Mouse (Mus musculus) spleen, adult 2 months (tissue): ENCODE measurements around the gene Cpm.

Experiments used
- CTCF ChIP-seq: fragments of 200-500 bp; IDR thresholded peaks from 2 replicates; pipeline ENCODE4 v1.5.1; 2011; ENCODE audit warnings: mild to moderate bottlenecking, inconsistent platforms; ENCODE audit not compliant: insufficient read depth, insufficient read length, insufficient replicate concordance; ENCODE audit errors: extremely low read depth
- POLR2A ChIP-seq: fragments of 200-500 bp; IDR thresholded peaks from 2 replicates; pipeline ENCODE4 v1.6.1; 2011; ENCODE audit warnings: low read depth, low read length, inconsistent platforms

- TF ChIP-seq CTCF (no peak), POLR2A (no peak)
Observed at GRCm38 (mm10) chr10:117609810-117610090, 19.6 kb upstream of the Cpm start.
